Mouse (Mus musculus) CH12.LX (cell line): ENCODE data around the gene Nsf. TPM values are rescaled to one million over a fixed set of nuclear protein-coding genes. Genes with fewer than 3 reads are reported as not detected.
A peak's percentile ranks its signal among the peaks of the same experiment; 100 is the strongest.

ENCODE experiments used
- DNase-seq: peaks from one replicate; pipeline ENCODE4 v3.0.0-alpha.2; 2013; ENCODE audit errors: extremely low read depth
- H3K27ac ChIP-seq: 2 replicates; pipeline ENCODE4 v1.5.1; 2012; ENCODE audit warnings: low read depth, mild to moderate bottlenecking, control low read depth, moderate library complexity; ENCODE audit not compliant: insufficient read depth
- H3K27me3 ChIP-seq: replicated peaks from 2 replicates; pipeline ENCODE3; 2012; ENCODE audit warnings: inconsistent platforms
- H3K36me3 ChIP-seq, 2 experiments: replicated peaks in 1 of 2; 2 replicates each; pipeline versions ENCODE3 to v1.6.1; 2012; ENCODE audit warnings: inconsistent platforms in 1 of 2, low read length in 1 of 2, mild to moderate bottlenecking in 1 of 2, mixed read lengths in 1 of 2, moderate library complexity in 1 of 2; ENCODE audit not compliant: control insufficient read depth in 1 of 2, insufficient read depth in 1 of 2
- H3K4me1 ChIP-seq, 2 experiments: 2 replicates each; pipeline ENCODE4 v1.6.1; 2012; ENCODE audit warnings: inconsistent platforms in 1 of 2, moderate library complexity in 1 of 2; ENCODE audit not compliant: insufficient read depth in 2 of 2, control insufficient read depth in 1 of 2
- H3K4me2 ChIP-seq: 2 replicates; pipeline ENCODE4 v1.6.1; 2012; ENCODE audit warnings: low read depth, mild to moderate bottlenecking, control low read depth; ENCODE audit not compliant: poor library complexity, insufficient read depth, severe bottlenecking
- H3K4me3 ChIP-seq, 3 experiments: fragments of 150-350 bp in 1 of 3; sonication (generic) in 1 of 3; replicated peaks in 1 of 3; 2 replicates each; pipeline versions ENCODE3 to v1.5.1; 2011 to 2012; ENCODE audit warnings: low read depth in 2 of 3, low read length in 2 of 3, mild to moderate bottlenecking in 2 of 3, moderate library complexity in 2 of 3, control low read depth in 1 of 3, improper control_type of control experiment in 1 of 3, inconsistent platforms in 1 of 3, mixed read lengths in 1 of 3; ENCODE audit not compliant: poor library complexity in 1 of 3
- H3K79me2 ChIP-seq: replicated peaks from 2 replicates; pipeline ENCODE4 v1.6.1; 2012; ENCODE audit warnings: mild to moderate bottlenecking, moderate library complexity; ENCODE audit not compliant: control insufficient read depth, poor library complexity, insufficient read depth, severe bottlenecking; ENCODE audit errors: extremely low read depth
- H3K9ac ChIP-seq: 2 replicates; pipeline ENCODE4 v1.6.1; 2012; ENCODE audit warnings: low read depth, mild to moderate bottlenecking, control low read depth, moderate library complexity; ENCODE audit not compliant: insufficient read depth
- H3K9me3 ChIP-seq: replicated peaks from 2 replicates; pipeline ENCODE3; 2012; ENCODE audit warnings: low read length, inconsistent platforms, mixed read lengths
- BHLHE40 ChIP-seq: IDR thresholded peaks from 2 replicates; pipeline ENCODE4 v1.6.1; 2011; ENCODE audit warnings: mild to moderate bottlenecking, low read depth, low read length, improper control_type of control experiment
- IRF4 ChIP-seq: IDR thresholded peaks from 2 replicates; pipeline ENCODE4 v1.6.1; 2014; ENCODE audit warnings: low read depth, mild to moderate bottlenecking, inconsistent platforms, low read length, improper control_type of control experiment
- JUN ChIP-seq: IDR thresholded peaks from 2 replicates; pipeline ENCODE4 v1.6.1; 2011; ENCODE audit warnings: low read depth, mild to moderate bottlenecking, low read length, improper control_type of control experiment, moderate library complexity; ENCODE audit not compliant: insufficient read depth
- KAT2A ChIP-seq: IDR thresholded peaks from 2 replicates; pipeline ENCODE4 v1.6.1; 2012; ENCODE audit warnings: low read length, improper control_type of control experiment, inconsistent platforms; ENCODE audit not compliant: insufficient replicate concordance
- MEF2A ChIP-seq: IDR thresholded peaks from 2 replicates; pipeline ENCODE4 v1.6.1; 2014; ENCODE audit warnings: low read depth, mild to moderate bottlenecking, inconsistent platforms, low read length, improper control_type of control experiment, borderline replicate concordance
- MXI1 ChIP-seq: IDR thresholded peaks from 2 replicates; pipeline ENCODE4 v1.6.1; 2011; ENCODE audit warnings: mild to moderate bottlenecking, low read depth, low read length, improper control_type of control experiment
- NELFE ChIP-seq: IDR thresholded peaks from 2 replicates; pipeline ENCODE4 v1.6.1; 2011; ENCODE audit warnings: low read depth, low read length, improper control_type of control experiment
- RCOR1 ChIP-seq: conservative IDR thresholded peaks from 2 replicates; pipeline ENCODE4 v1.6.1; 2012; ENCODE audit warnings: low read depth, mild to moderate bottlenecking, inconsistent platforms, low read length, improper control_type of control experiment
- SIN3A ChIP-seq: IDR thresholded peaks from 2 replicates; pipeline ENCODE4 v1.6.1; 2012; ENCODE audit warnings: low read length, improper control_type of control experiment, inconsistent platforms
- ZKSCAN1 ChIP-seq: IDR thresholded peaks from 2 replicates; pipeline ENCODE4 v1.6.1; 2012; ENCODE audit warnings: low read depth, inconsistent platforms, low read length, improper control_type of control experiment, borderline replicate concordance
- ZMIZ1 ChIP-seq: IDR thresholded peaks from 2 replicates; pipeline ENCODE4 v1.6.1; 2012; ENCODE audit warnings: low read depth, mild to moderate bottlenecking, inconsistent platforms, low read length, improper control_type of control experiment
- ZNF384 ChIP-seq: IDR thresholded peaks from 2 replicates; pipeline ENCODE4 v1.6.1; 2012; ENCODE audit warnings: low read depth, low read length, improper control_type of control experiment, inconsistent platforms
- dilution Hi-C: fragments of 300-500 bp; cut with MboI; formaldehyde crosslinking; loops from 2 replicates; pipeline ENCODE4 v1.14.3; 2020; ENCODE audit warnings: low sequenced_read_pairs; ENCODE audit not compliant: extremely low pct_unique_long_range_greater_than_20kb, extremely low pct_ligation_motif_present
- in situ Hi-C: fragments of 300-500 bp; cut with MboI; formaldehyde crosslinking; loops from 3 replicates; pipeline ENCODE4 v1.14.3; 2019; ENCODE audit warnings: low sequenced_read_pairs, low pct_ligation_motif_present, low pct_unique_long_range_greater_than_20kb, mixed read lengths
- polyA plus RNA-seq: library from polyadenylated mRNA; unstranded; fragments of >175 nt; gene quantifications from 2 replicates; pipeline ENCODE4 v1.2.1, GENCODE M21; 2012; ENCODE audit warnings: low read depth; ENCODE audit not compliant: insufficient read length
- total RNA-seq, 2 experiments: library from RNA; depleted of rRNA; stranded (reverse); fragments of 300-350 nt in 1 of 2; fragments of >200 nt in 1 of 2; gene quantifications; 2 replicates each; pipeline ENCODE4 v1.2.3; 2012 to 2014

The Nsf gene
- total and polyA plus RNA-seq, 3 experiments = 48.1 to 99.3 (median 50.9) TPM

GRCm38 (mm10) chr11:103953032-103953895 is 592 bp downstream of the Nsf start (continued):
- TF ChIP-seq MEF2A (no peak; the same call in 1 of the 2 replicates), BHLHE40 (peak; percentile 77), JUN (no peak), RCOR1 (0 out of 2 replicates have a peak, but pooled peaks have one; percentile 10), ZMIZ1 (0 out of 2 replicates have a peak, but pooled peaks have one; percentile 18), ZKSCAN1 (no peak), SIN3A (peak; percentile 74), MXI1 (peak; percentile 48; the same call in 1 of the 2 replicates)

DNA sequence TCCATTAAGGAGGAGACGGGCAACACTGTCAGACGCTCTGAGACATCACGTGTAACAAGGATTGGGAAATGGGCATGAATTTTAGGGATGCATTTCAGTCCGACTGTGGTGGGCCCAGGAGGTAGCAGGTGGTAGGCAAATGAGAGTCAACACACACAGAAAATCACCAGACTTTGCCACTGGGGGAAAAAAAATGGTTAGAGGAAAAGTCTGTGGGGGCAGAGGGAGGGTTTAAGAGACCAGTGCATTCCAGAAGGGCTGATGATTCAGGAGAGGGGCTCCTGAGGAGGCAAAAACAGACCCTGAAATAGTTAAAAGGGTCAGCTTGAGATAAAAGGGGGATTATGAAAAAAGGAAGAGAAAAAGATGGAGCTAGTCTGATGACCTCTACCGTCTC is 1.2 kb downstream of the Nsf start:
- Histone ChIP-seq H3K4me3 (peak overlapping the region in 2 of 3 experiments; percentile 80 to 97), H3K4me2 (peak overlapping the region; percentile 55), H3K9ac (no peak overlapping the region), H3K36me3 (peaks cover 0 to 29% of the 10 kb centered on the region in 2 experiments), H3K4me1 (peaks cover 15 to 47% of the 10 kb centered on the region in 2 experiments), H3K79me2 (peaks cover 24% of the 10 kb centered on the region), H3K27ac (peak overlapping the region; percentile 1; the same call in 1 of the 2 replicates), H3K9me3 (no peaks in the 10 kb centered on the region), H3K27me3 (no peaks in the 10 kb centered on the region)
- dilution Hi-C loops (no loop called here), in situ Hi-C loops (no loop called here)
- TF ChIP-seq ZNF384 (peak; percentile 72), NELFE (no peak), IRF4 (peak; percentile 30; the same call in 1 of the 2 replicates), BHLHE40 (peak; percentile 28; the same call in 1 of the 2 replicates)
- no peak for DNase-seq

- Histone ChIP-seq H3K4me3 (no peak overlapping the region), H3K9ac (no peak overlapping the region), H3K36me3 (peaks cover 0 to 44% of the 10 kb centered on the region in 2 experiments), H3K27ac (no peak overlapping the region), H3K9me3 (no peaks in the 10 kb centered on the region), H3K27me3 (no peaks in the 10 kb centered on the region)
- TF ChIP-seq RCOR1 (no peak), KAT2A (no peak), BHLHE40 (0 out of 2 replicates have a peak, but pooled peaks have one; percentile 33)
- TF ChIP-seq, all 38 proteins: peak for 1
- dilution Hi-C loops (no loop called here), in situ Hi-C loops (no loop called here)
- Histone ChIP-seq H3K4me2 (no peak overlapping the region), H3K4me1 (peaks cover 15 to 58% of the 10 kb centered on the region in 2 experiments), H3K79me2 (peaks cover 24% of the 10 kb centered on the region)
- no peak for DNase-seq
Observed at GRCm38 (mm10) chr11:103951106-103951505, 2.8 kb downstream of the Nsf start.
